Mouse (Mus musculus): ENCODE measurements around the gene Pnldc1. TPM values are rescaled to one million over a fixed set of nuclear protein-coding genes. Genes with fewer than 3 reads are reported as not detected.

The Pnldc1 gene
- 5.4 and 9.0 TPM in 2 replicates for polyA plus RNA-seq (2012; rRNA removed; ENCODE audit: low replicate concordance)

GRCm38 (mm10) chr17:12909361-12910280, at the start of gene Pnldc1:
TSS of gene Pnldc1 (minus strand) at chr17:12910230.

GRCm38 (mm10) chr17:12940151-12940805, 30.2 kb upstream of the Pnldc1 start, which contains the start of gene Acat3:
TSS of gene Acat3 (minus strand) at chr17:12940600.

GRCm38 (mm10) chr17:12915881-12916583, 6.0 kb upstream of the Pnldc1 start, which contains the start of gene Mrpl18:
TSS of gene Mrpl18 (minus strand) at chr17:12916345.

GRCm38 (mm10) chr17:12915488-12915880, 5.5 kb upstream of the Pnldc1 start, which contains the start of gene Tcp1:
TSS of gene Tcp1 (plus strand) at chr17:12915701.

GRCm38 (mm10) chr17:12875734-12876133, 34.3 kb downstream of the Pnldc1 start, which contains the start of gene Mrgprh:
TSS of gene Mrgprh (plus strand) at chr17:12876034.

GRCm38 (mm10) chr17:12868043-12868442, 42.0 kb downstream of the Pnldc1 start, which contains the start of gene Mas1:
TSS of gene Mas1 (minus strand) at chr17:12868143.

Other genes starting within 250 kb of the Pnldc1 start
- gene Slc22a1, start 234.4 kb downstream of the Pnldc1 start, polyA plus RNA-seq (2012; rRNA removed; ENCODE audit: low replicate concordance): 1.3 TPM in 1 of 2 replicates, not detected in the other
- 24.6 and 25.9 TPM in 2 replicates for gene Igf2r, start 140.6 kb downstream of the Pnldc1 start, polyA plus RNA-seq (2012; rRNA removed; ENCODE audit: low replicate concordance)
- 0.17 and 0.47 TPM in 2 replicates for gene Mas1, start 42.1 kb downstream of the Pnldc1 start, polyA plus RNA-seq (2012; rRNA removed; ENCODE audit: low replicate concordance)
- gene Mrgprh, start 34.2 kb downstream of the Pnldc1 start, polyA plus RNA-seq (2012; rRNA removed; ENCODE audit: low replicate concordance): 0.39 and 2.3 TPM in 2 replicates
- 33.7 and 62.6 TPM in 2 replicates for gene Tcp1, start 5.5 kb upstream of the Pnldc1 start, polyA plus RNA-seq (2012; rRNA removed; ENCODE audit: low replicate concordance)
- gene Mrpl18, start 6.1 kb upstream of the Pnldc1 start, polyA plus RNA-seq (2012; rRNA removed; ENCODE audit: low replicate concordance): 21.4 and 30.4 TPM in 2 replicates
- 0.80 and 1.0 TPM in 2 replicates for gene Acat3, start 30.4 kb upstream of the Pnldc1 start, polyA plus RNA-seq (2012; rRNA removed; ENCODE audit: low replicate concordance)
- gene Acat2, start 50.5 kb upstream of the Pnldc1 start, polyA plus RNA-seq (2012; rRNA removed; ENCODE audit: low replicate concordance): 34.6 and 51.4 TPM in 2 replicates
- gene Wtap, start 83.9 kb upstream of the Pnldc1 start, polyA plus RNA-seq (2012; rRNA removed; ENCODE audit: low replicate concordance): 11.8 and 17.5 TPM in 2 replicates
- gene Sod2, start 96.6 kb upstream of the Pnldc1 start, polyA plus RNA-seq (2012; rRNA removed; ENCODE audit: low replicate concordance): 428 and 898 TPM in 2 replicates
- gene Gpr31b, start 142.1 kb upstream of the Pnldc1 start, polyA plus RNA-seq (2012; rRNA removed; ENCODE audit: low replicate concordance): 0.17 and 0.27 TPM in 2 replicates
- gene Tcp10b, start 150.9 kb upstream of the Pnldc1 start, polyA plus RNA-seq (2012; rRNA removed; ENCODE audit: low replicate concordance): 0.08 and 0.10 TPM in 2 replicates
- 0.10 TPM in 1 of 2 replicates, not detected in the other for gene Unc93a, start 221.6 kb upstream of the Pnldc1 start, polyA plus RNA-seq (2012; rRNA removed; ENCODE audit: low replicate concordance)

All from mammary gland, adult 2 months (tissue).